Mouse (Mus musculus) brain, embryonic 14.5 days (tissue): ENCODE data around the gene Spg7.

Experiments
- CTCF ChIP-seq: fragments of 200-500 bp; IDR thresholded peaks from 2 replicates; pipeline ENCODE4 v1.5.1; 2012; ENCODE audit warnings: inconsistent platforms, mild to moderate bottlenecking, moderate library complexity, borderline replicate concordance; ENCODE audit not compliant: insufficient read depth, insufficient read length; ENCODE audit errors: extremely low read depth
- POLR2A ChIP-seq: fragments of 200-500 bp; IDR thresholded peaks from 2 replicates; pipeline ENCODE4 v1.6.1; 2012; ENCODE audit warnings: mild to moderate bottlenecking, inconsistent platforms, borderline replicate concordance; ENCODE audit not compliant: poor library complexity, insufficient read depth, insufficient read length, severe bottlenecking; ENCODE audit errors: extremely low read depth

DNA sequence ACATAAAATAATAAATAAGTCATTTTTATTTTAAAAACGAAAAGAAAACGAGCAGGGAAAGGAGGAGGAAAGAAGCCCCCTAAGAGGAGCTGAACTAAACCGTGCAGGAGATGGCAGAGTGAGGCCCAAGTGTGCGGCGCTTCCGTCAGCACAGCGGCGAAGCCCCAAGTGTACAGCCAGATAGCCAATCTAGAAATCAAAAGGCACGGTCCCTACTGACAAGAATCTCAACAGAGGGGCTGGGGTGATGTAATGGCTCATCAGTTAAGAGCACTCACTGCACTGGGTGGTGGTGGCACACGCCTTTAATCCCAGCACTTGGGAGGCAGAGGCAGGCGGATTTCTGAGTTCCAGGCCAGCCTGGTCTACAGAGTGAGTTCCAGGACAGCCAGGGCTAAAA is 25.3 kb upstream of the Spg7 start:
- TF ChIP-seq CTCF (no peak), POLR2A (no peak)
